Mouse (Mus musculus) mammary gland, adult 2 months (tissue): ENCODE data around the gene Wnt3. TPM values are rescaled to one million over a fixed set of nuclear protein-coding genes. Genes with fewer than 3 reads are reported as not detected.

ENCODE experiments used
- polyA plus RNA-seq: library from polyadenylated mRNA; depleted of rRNA; stranded (reverse); fragments of >200 nt; gene quantifications from 2 replicates; pipeline ENCODE4 v1.2.3, GENCODE M21; 2012; ENCODE audit warnings: low replicate concordance; rRNA removed

Gene Wnt3
- 0.13 and 0.68 TPM in 2 replicates for polyA plus RNA-seq

DNA sequence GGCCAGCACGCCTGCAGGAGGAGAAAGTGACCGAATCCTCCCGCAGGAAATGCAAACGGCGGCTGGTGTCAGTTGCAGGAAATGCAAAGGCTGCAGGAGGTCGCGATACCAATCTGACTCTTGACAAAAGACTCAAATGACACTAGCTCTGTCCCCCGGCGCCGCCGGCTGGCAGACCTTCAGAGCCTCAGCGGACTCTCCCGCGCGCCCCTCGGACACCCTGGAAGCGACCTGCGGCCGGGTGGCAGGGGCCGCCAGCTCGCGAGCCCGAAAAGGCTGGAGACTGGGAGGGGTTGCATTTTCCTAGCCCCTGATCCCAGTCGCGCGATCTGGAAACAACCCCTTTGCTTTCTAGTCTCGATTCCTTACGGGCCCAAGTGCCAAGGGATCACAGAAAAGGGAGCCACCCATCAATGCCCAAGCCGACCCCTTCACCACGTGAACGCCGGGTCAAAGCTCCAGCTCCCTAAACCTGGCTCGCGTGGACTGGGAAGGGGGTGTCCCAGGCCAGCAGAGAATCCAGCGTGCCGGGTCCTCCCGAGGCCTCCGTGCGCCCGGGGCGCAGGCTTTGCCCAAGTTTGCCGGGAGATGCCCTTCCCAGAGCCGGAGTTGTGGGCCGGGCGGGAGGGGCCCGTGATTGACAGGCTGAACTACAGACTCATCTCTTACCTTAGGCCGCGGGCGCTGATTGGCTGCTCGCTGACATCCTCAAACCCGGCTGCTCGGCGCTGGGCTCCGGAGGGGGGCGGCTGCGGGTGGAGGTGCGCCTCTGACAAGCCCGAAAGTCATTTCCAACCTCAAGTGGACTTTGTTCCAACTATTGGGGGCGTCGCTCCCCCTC lies at the start of gene Wnt3:
Wnt3 (plus strand) TSS at position 764 of the 841 bp plus-strand sequence.

DNA sequence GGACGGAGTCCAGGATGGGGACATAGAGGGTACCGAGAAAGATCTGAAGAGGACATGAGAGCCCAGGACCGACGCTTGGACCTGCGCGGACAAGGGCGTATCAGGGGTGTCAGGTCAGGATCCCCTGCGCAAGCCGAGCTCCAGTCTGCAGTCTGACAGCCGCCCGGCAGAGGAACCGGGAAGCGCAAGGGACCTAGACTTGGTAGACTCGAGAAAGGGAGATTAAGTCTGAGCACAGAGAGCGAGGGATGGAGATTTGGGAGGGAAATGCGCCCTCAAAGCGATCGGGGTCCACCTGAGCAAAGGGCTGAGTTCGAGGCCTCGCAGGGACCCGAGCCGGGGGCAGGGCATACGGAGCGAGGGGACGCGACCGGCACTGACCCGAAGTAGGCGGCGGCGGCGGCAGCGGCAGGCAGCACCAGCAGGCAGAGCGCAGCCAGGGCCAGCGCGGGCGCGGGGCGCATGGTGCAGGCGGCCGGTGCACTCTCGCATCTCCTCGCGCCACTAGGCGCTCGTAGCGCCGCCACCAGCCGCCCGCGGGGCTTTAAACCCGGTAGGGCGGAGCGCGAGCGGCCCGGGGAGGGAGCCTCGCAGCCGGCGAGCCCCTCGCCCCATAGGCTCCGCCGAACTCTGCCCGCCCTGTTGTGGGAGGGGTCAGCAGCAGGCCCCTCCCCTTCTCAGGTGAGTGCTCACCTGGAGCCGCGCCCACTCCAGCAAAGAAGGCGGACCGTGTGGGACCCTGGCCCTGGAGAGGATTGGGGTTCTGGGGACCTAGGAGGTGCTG lies 24.5 kb upstream of the Wnt3 start, which contains the start of gene Wnt9b:
Wnt9b (minus strand) TSS at position 516 of the 784 bp plus-strand sequence.

Other genes with a start within 250 kb of the Wnt3 start
- gene Gm884, start 153.0 kb upstream of the Wnt3 start, polyA plus RNA-seq, result not detected in 2 replicates
- 0.47 TPM in 1 of 2 replicates, not detected in the other for gene Lyzl6, start 135.3 kb upstream of the Wnt3 start, polyA plus RNA-seq
- 1.1 and 2.6 TPM in 2 replicates for gene Rprml, start 124.6 kb upstream of the Wnt3 start, polyA plus RNA-seq
- gene Gosr2, start 76.3 kb upstream of the Wnt3 start, polyA plus RNA-seq, result 62.8 and 95.8 TPM in 2 replicates
- 0.18 and 0.22 TPM in 2 replicates for gene Wnt9b, start 24.3 kb upstream of the Wnt3 start, polyA plus RNA-seq
- 25.4 and 40.7 TPM in 2 replicates for gene Nsf, start 179.9 kb downstream of the Wnt3 start, polyA plus RNA-seq
- gene Arf2, start 192.6 kb downstream of the Wnt3 start, polyA plus RNA-seq, result 6.8 and 14.1 TPM in 2 replicates